Mouse (Mus musculus) CH12.LX (cell line): ENCODE data around the gene Ttc34. TPM values are rescaled to one million over a fixed set of nuclear protein-coding genes. Genes with fewer than 3 reads are reported as not detected.

Experiments used
- DNase-seq: peaks from one replicate; pipeline ENCODE4 v3.0.0-alpha.2; 2013; ENCODE audit errors: extremely low read depth
- H3K27ac ChIP-seq: 2 replicates; pipeline ENCODE4 v1.5.1; 2012; ENCODE audit warnings: low read depth, mild to moderate bottlenecking, control low read depth, moderate library complexity; ENCODE audit not compliant: insufficient read depth
- H3K27me3 ChIP-seq: replicated peaks from 2 replicates; pipeline ENCODE3; 2012; ENCODE audit warnings: inconsistent platforms
- H3K36me3 ChIP-seq, 2 experiments: replicated peaks in 1 of 2; 2 replicates each; pipeline versions ENCODE3 to v1.6.1; 2012; ENCODE audit warnings: inconsistent platforms in 1 of 2, low read length in 1 of 2, mild to moderate bottlenecking in 1 of 2, mixed read lengths in 1 of 2, moderate library complexity in 1 of 2; ENCODE audit not compliant: control insufficient read depth in 1 of 2, insufficient read depth in 1 of 2
- H3K4me1 ChIP-seq, 2 experiments: 2 replicates each; pipeline ENCODE4 v1.6.1; 2012; ENCODE audit warnings: inconsistent platforms in 1 of 2, moderate library complexity in 1 of 2; ENCODE audit not compliant: insufficient read depth in 2 of 2, control insufficient read depth in 1 of 2
- H3K4me2 ChIP-seq: 2 replicates; pipeline ENCODE4 v1.6.1; 2012; ENCODE audit warnings: low read depth, mild to moderate bottlenecking, control low read depth; ENCODE audit not compliant: poor library complexity, insufficient read depth, severe bottlenecking
- H3K4me3 ChIP-seq, 3 experiments: fragments of 150-350 bp in 1 of 3; sonication (generic) in 1 of 3; replicated peaks in 1 of 3; 2 replicates each; pipeline versions ENCODE3 to v1.5.1; 2011 to 2012; ENCODE audit warnings: low read depth in 2 of 3, low read length in 2 of 3, mild to moderate bottlenecking in 2 of 3, moderate library complexity in 2 of 3, control low read depth in 1 of 3, improper control_type of control experiment in 1 of 3, inconsistent platforms in 1 of 3, mixed read lengths in 1 of 3; ENCODE audit not compliant: poor library complexity in 1 of 3
- H3K79me2 ChIP-seq: replicated peaks from 2 replicates; pipeline ENCODE4 v1.6.1; 2012; ENCODE audit warnings: mild to moderate bottlenecking, moderate library complexity; ENCODE audit not compliant: control insufficient read depth, poor library complexity, insufficient read depth, severe bottlenecking; ENCODE audit errors: extremely low read depth
- H3K9ac ChIP-seq: 2 replicates; pipeline ENCODE4 v1.6.1; 2012; ENCODE audit warnings: low read depth, mild to moderate bottlenecking, control low read depth, moderate library complexity; ENCODE audit not compliant: insufficient read depth
- H3K9me3 ChIP-seq: replicated peaks from 2 replicates; pipeline ENCODE3; 2012; ENCODE audit warnings: low read length, inconsistent platforms, mixed read lengths
- CHD1 ChIP-seq: IDR thresholded peaks from 2 replicates; pipeline ENCODE4 v1.6.1; 2012; ENCODE audit warnings: low read depth, low read length, improper control_type of control experiment, inconsistent platforms
- E2F4 ChIP-seq: IDR thresholded peaks from 2 replicates; pipeline ENCODE4 v1.6.1; 2011; ENCODE audit warnings: low read depth, low read length, improper control_type of control experiment; ENCODE audit not compliant: insufficient replicate concordance
- GABPA ChIP-seq: IDR thresholded peaks from 2 replicates; pipeline ENCODE4 v1.6.1; 2012; ENCODE audit warnings: low read depth, low read length, improper control_type of control experiment, inconsistent platforms; ENCODE audit not compliant: insufficient replicate concordance
- HCFC1 ChIP-seq: IDR thresholded peaks from 2 replicates; pipeline ENCODE4 v1.6.1; 2012; ENCODE audit warnings: low read depth, mild to moderate bottlenecking, inconsistent platforms, low read length, improper control_type of control experiment
- JUN ChIP-seq: IDR thresholded peaks from 2 replicates; pipeline ENCODE4 v1.6.1; 2011; ENCODE audit warnings: low read depth, mild to moderate bottlenecking, low read length, improper control_type of control experiment, moderate library complexity; ENCODE audit not compliant: insufficient read depth
- MAX ChIP-seq: IDR thresholded peaks from 2 replicates; pipeline ENCODE4 v1.6.1; 2011; ENCODE audit warnings: low read length, improper control_type of control experiment
- MEF2A ChIP-seq: IDR thresholded peaks from 2 replicates; pipeline ENCODE4 v1.6.1; 2014; ENCODE audit warnings: low read depth, mild to moderate bottlenecking, inconsistent platforms, low read length, improper control_type of control experiment, borderline replicate concordance
- NELFE ChIP-seq: IDR thresholded peaks from 2 replicates; pipeline ENCODE4 v1.6.1; 2011; ENCODE audit warnings: low read depth, low read length, improper control_type of control experiment
- NRF1 ChIP-seq: IDR thresholded peaks from 2 replicates; pipeline ENCODE4 v1.6.1; 2014; ENCODE audit warnings: low read depth, mild to moderate bottlenecking, inconsistent platforms, low read length, improper control_type of control experiment, moderate library complexity
- POLR2A ChIP-seq: IDR thresholded peaks from 2 replicates; pipeline ENCODE4 v1.6.1; 2011; ENCODE audit warnings: low read depth, mild to moderate bottlenecking, improper control_type of control experiment, low read length
- RAD21 ChIP-seq: IDR thresholded peaks from 2 replicates; pipeline ENCODE4 v1.6.1; 2011; ENCODE audit warnings: low read depth, mild to moderate bottlenecking, low read length, improper control_type of control experiment, moderate library complexity
- SMC3 ChIP-seq: IDR thresholded peaks from 2 replicates; pipeline ENCODE4 v1.6.1; 2011; ENCODE audit warnings: low read depth, low read length, improper control_type of control experiment
- TBP ChIP-seq: conservative IDR thresholded peaks from 2 replicates; pipeline ENCODE4 v1.6.1; 2011; ENCODE audit warnings: low read depth, low read length, improper control_type of control experiment
- ZKSCAN1 ChIP-seq: IDR thresholded peaks from 2 replicates; pipeline ENCODE4 v1.6.1; 2012; ENCODE audit warnings: low read depth, inconsistent platforms, low read length, improper control_type of control experiment, borderline replicate concordance
- ZMIZ1 ChIP-seq: IDR thresholded peaks from 2 replicates; pipeline ENCODE4 v1.6.1; 2012; ENCODE audit warnings: low read depth, mild to moderate bottlenecking, inconsistent platforms, low read length, improper control_type of control experiment
- dilution Hi-C: fragments of 300-500 bp; cut with MboI; formaldehyde crosslinking; loops from 2 replicates; pipeline ENCODE4 v1.14.3; 2020; ENCODE audit warnings: low sequenced_read_pairs; ENCODE audit not compliant: extremely low pct_unique_long_range_greater_than_20kb, extremely low pct_ligation_motif_present
- in situ Hi-C: fragments of 300-500 bp; cut with MboI; formaldehyde crosslinking; loops from 3 replicates; pipeline ENCODE4 v1.14.3; 2019; ENCODE audit warnings: low sequenced_read_pairs, low pct_ligation_motif_present, low pct_unique_long_range_greater_than_20kb, mixed read lengths
- polyA plus RNA-seq: library from polyadenylated mRNA; unstranded; fragments of >175 nt; gene quantifications from 2 replicates; pipeline ENCODE4 v1.2.1, GENCODE M21; 2012; ENCODE audit warnings: low read depth; ENCODE audit not compliant: insufficient read length
- total RNA-seq, 2 experiments: library from RNA; depleted of rRNA; stranded (reverse); fragments of 300-350 nt in 1 of 2; fragments of >200 nt in 1 of 2; gene quantifications; 2 replicates each; pipeline ENCODE4 v1.2.3; 2012 to 2014

Ttc34 gene
- total and polyA plus RNA-seq, 3 experiments: not detected

- no peaks in the 10 kb centered on the region for H3K36me3 ChIP-seq
- no peak overlapping the region for H3K27ac ChIP-seq
- no peak overlapping the region for H3K9ac ChIP-seq
- peaks cover 15% of the 10 kb centered on the region for H3K9me3 ChIP-seq
- H3K4me2 ChIP-seq: no peak overlapping the region
- peaks cover 3 to 6% of the 10 kb centered on the region in 2 experiments; a peak in 2 of 4 replicates for H3K4me1 ChIP-seq
- no peak for DNase-seq
- dilution Hi-C loops (no loop called here), in situ Hi-C loops (no loop called here)
- no peaks in the 10 kb centered on the region for H3K79me2 ChIP-seq
- no peak overlapping the region for H3K4me3 ChIP-seq
- TF ChIP-seq POLR2A (no peak), TBP (no peak), NELFE (no peak), NRF1 (no peak), HCFC1 (no peak), ZKSCAN1 (no peak), MEF2A (no peak), ZMIZ1 (no peak), JUN (no peak)
- H3K27me3 ChIP-seq: peaks cover 36% of the 10 kb centered on the region
Observed at GRCm38 (mm10) chr4:154856882-154857281, 19.6 kb downstream of the Ttc34 start.

- Histone ChIP-seq H3K79me2 (no peaks in the 10 kb centered on the region), H3K9ac (no peak overlapping the region), H3K27ac (no peak overlapping the region), H3K4me1 (peaks cover 3 to 6% of the 10 kb centered on the region in 2 experiments; a peak in 2 of 4 replicates)
- dilution Hi-C loops: no loop called here
- TF ChIP-seq CHD1 (no peak), SMC3 (no peak), GABPA (no peak), RAD21 (no peak), E2F4 (no peak), MAX (no peak)
- TF ChIP-seq, all 38 proteins: peak for 0
- H3K36me3 ChIP-seq: no peaks in the 10 kb centered on the region
- in situ Hi-C loops: no loop called here
- peaks cover 15% of the 10 kb centered on the region for H3K9me3 ChIP-seq
- DNase-seq: no peak
- no peak overlapping the region for H3K4me3 ChIP-seq
- peaks cover 42% of the 10 kb centered on the region for H3K27me3 ChIP-seq
- H3K4me2 ChIP-seq: no peak overlapping the region
Observed at GRCm38 (mm10) chr4:154857366-154858240, 20.3 kb downstream of the Ttc34 start.
